Mouse (Mus musculus) kidney, embryonic 14.5 days (tissue): Measurements from ENCODE around the gene Fkbp14. TPM values are rescaled to one million over a fixed set of nuclear protein-coding genes. Genes with fewer than 3 reads are reported as not detected.

Experiments used
- ATAC-seq: fragments of 200-750 bp; cut with Nextera tagmentation; 2 replicates; pipeline ENCODE4 v1.8.0; 2017; ENCODE audit warnings: moderate number of reproducible peaks, mild to moderate bottlenecking, moderate TSS enrichment, moderate library complexity; ENCODE audit not compliant: low FRiP score, low TSS enrichment
- H3K27ac ChIP-seq: fragments of 300-500 bp; sonication (generic); 2 replicates; pipeline ENCODE4 v1.5.1; 2014; ENCODE audit warnings: low read depth, mild to moderate bottlenecking, low read length, moderate library complexity, mixed read lengths
- H3K27me3 ChIP-seq: fragments of 300-500 bp; sonication (generic); 2 replicates; pipeline ENCODE4 v1.6.1; 2014; ENCODE audit warnings: mild to moderate bottlenecking, low read length; ENCODE audit not compliant: control insufficient read depth, insufficient read depth
- H3K36me3 ChIP-seq: fragments of 300-500 bp; sonication (generic); 2 replicates; pipeline ENCODE4 v1.6.1; 2014; ENCODE audit warnings: low read length, mixed read lengths; ENCODE audit not compliant: control insufficient read depth, insufficient read depth
- H3K4me1 ChIP-seq: fragments of 300-500 bp; sonication (generic); 2 replicates; pipeline ENCODE4 v1.6.1; 2014; ENCODE audit warnings: low read length, mixed read lengths; ENCODE audit not compliant: control insufficient read depth, insufficient read depth
- H3K4me2 ChIP-seq: fragments of 300-500 bp; sonication (generic); replicated peaks from 2 replicates; pipeline ENCODE4 v1.6.1; 2014; ENCODE audit warnings: low read depth, mild to moderate bottlenecking, low read length
- H3K4me3 ChIP-seq: fragments of 300-500 bp; sonication (generic); 2 replicates; pipeline ENCODE4 v1.5.1; 2014; ENCODE audit warnings: mild to moderate bottlenecking, low read length
- H3K9ac ChIP-seq: fragments of 300-500 bp; sonication (generic); 2 replicates; pipeline ENCODE4 v1.6.1; 2014; ENCODE audit warnings: low read depth, mild to moderate bottlenecking, low read length, moderate library complexity
- H3K9me3 ChIP-seq: fragments of 300-500 bp; sonication (generic); 2 replicates; pipeline ENCODE4 v1.6.1; 2016; ENCODE audit warnings: low read length; ENCODE audit not compliant: control insufficient read depth
- WGBS: fragments of 180-500 bp; shearing (Covaris S2); extraction: QIAGEN DNeasy Blood & Tissue Kit; methylation state at CpG from one replicate; pipeline ENCODE4 v1.1.7; 2014; 5-methylcytosine and 5-hydroxymethylcytosine counted together
- polyA plus RNA-seq: library from polyadenylated mRNA; unstranded; fragments of >200 nt; fragmentation: Nextera tagmentation; extraction: Ambion mirVana; gene quantifications from 2 replicates; pipeline ENCODE4 v1.2.1, GENCODE M21; 2014

Gene Fkbp14
- polyA plus RNA-seq, 1 experiment from 2014 or later = 25.8 TPM

DNA sequence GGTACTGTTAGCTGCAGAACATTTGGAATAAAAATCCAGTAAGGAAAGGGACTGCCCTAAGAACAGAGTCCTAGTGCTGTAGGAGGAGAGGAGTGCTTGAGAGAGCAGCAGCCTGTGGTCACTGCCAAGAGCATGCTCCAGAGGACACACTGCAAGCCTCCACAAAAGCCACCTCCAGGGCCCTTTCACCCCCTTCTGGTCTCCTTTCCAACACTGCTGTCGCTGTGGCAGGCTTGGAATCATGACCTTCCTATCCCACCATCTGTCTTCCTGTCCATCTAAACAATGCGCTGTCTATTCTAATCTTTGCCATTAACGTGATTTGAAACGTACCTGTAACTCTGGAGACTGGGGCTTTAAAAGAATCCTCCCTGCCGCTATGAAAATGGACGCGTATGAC is 38.6 kb downstream of the Fkbp14 start:
- WGBS = 70% methylated on average over 7 of the region's 7 CpGs
- ATAC-seq = no peak

DNA sequence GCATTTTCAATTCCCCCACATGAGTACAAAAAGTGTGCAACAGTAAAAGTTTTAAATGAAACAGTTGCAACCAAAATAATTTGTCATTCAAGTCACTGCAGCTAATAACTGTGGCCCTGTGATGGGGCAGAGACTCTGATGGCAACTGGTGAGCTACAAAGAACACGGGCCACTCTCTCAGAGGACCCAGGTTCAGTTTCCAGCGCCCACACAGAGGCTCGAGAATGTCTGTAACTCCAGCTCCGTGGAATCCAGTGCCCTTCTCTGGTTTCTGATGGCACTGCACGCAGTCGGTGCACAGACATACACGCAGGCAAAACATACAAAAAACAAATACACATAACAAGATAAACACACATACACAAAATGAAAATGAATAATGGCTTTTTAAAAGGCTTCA is 39.4 kb downstream of the Fkbp14 start:
- no peak overlapping the region for H3K27ac ChIP-seq

More for the DNA sequence above, 38.6 kb downstream of the Fkbp14 start:
- H3K4me1 ChIP-seq = no peaks in the 10 kb centered on the region
- H3K4me3 ChIP-seq = no peak overlapping the region
- no peaks in the 10 kb centered on the region for H3K9me3 ChIP-seq
- H3K4me2 ChIP-seq = no peak overlapping the region
- H3K27me3 ChIP-seq = no peaks in the 10 kb centered on the region
- no peak overlapping the region for H3K9ac ChIP-seq
- no peak overlapping the region for H3K27ac ChIP-seq
- no peaks in the 10 kb centered on the region for H3K36me3 ChIP-seq

DNA sequence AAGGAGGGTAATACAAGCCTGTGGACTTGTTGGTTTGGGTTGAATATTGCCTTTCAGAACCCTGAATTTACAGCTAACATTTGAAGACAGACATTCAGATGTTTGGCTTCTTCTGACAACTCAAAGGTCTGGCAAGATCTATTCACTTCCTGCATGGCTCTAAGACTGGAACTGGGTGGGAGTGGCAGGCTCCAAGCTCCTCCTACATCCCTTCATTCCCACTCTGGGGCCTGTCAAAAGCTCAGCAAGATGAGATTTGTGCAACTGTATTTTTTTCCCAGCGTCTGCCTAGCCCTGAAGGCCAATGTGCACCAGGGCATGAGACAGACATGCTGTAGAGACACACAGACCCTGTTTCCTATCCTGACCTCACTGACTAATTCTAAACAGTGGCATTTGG is 41.3 kb downstream of the Fkbp14 start:
- ATAC-seq = no peak
- no peaks in the 10 kb centered on the region for H3K36me3 ChIP-seq
- no peaks in the 10 kb centered on the region for H3K27me3 ChIP-seq
- no peak overlapping the region for H3K27ac ChIP-seq
- no peaks in the 10 kb centered on the region for H3K4me1 ChIP-seq
- WGBS = 63% methylated on average over 1 of the region's 1 CpGs
- no peak overlapping the region for H3K4me2 ChIP-seq
- H3K9ac ChIP-seq = no peak overlapping the region
- H3K9me3 ChIP-seq = no peaks in the 10 kb centered on the region
- no peak overlapping the region for H3K4me3 ChIP-seq

More for the DNA sequence above, 39.4 kb downstream of the Fkbp14 start:
- Histone ChIP-seq H3K4me1 (no peaks in the 10 kb centered on the region), H3K9me3 (no peaks in the 10 kb centered on the region), H3K4me3 (no peak overlapping the region), H3K4me2 (no peak overlapping the region), H3K27me3 (no peaks in the 10 kb centered on the region), H3K9ac (no peak overlapping the region), H3K36me3 (no peaks in the 10 kb centered on the region)
- 90% methylated on average over 7 of the region's 7 CpGs for WGBS
- no peak for ATAC-seq

DNA sequence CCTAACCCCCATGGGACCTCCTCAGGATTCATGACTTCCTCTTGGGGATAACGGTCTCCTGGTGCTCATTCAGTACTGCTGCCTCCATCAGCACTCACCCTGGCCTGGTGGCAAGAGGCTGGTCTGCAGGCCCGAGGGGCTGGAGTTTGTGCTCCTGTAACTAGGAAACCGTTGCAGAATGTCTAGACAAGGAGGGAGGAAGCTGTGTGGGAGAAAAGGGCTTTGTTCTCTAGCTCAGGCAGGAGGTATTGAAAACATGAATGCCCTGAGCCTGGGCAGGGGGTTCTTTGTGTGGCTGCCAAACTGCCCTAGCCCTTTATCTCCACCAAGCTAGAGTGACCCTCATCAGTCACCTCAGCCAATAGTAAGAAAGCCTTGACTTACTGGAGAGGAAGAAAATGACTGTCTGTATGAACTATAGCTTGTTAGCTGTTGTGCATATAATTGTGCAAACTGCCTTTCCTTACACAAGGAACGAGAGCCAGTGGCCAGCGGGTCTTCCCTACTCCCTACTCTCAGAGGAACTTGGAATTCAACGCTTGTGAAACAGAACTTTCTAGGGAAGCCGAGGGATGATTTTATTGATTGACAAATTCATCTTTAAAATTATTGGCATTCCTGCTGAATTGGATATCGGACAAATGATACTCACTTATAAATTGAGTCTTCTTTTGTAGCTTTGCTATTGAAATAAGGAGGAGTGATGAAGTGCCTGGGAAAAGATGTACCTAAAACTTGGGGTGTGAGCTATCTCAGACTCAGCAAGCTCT is 42.6 kb downstream of the Fkbp14 start:
- Histone ChIP-seq H3K36me3 (no peaks in the 10 kb centered on the region), H3K27ac (no peak overlapping the region), H3K4me2 (no peak overlapping the region), H3K4me1 (peaks cover 2% of the 10 kb centered on the region; the same call in 1 of the 2 replicates), H3K9ac (no peak overlapping the region), H3K4me3 (no peak overlapping the region), H3K9me3 (no peaks in the 10 kb centered on the region), H3K27me3 (no peaks in the 10 kb centered on the region)
- WGBS = 52% methylated on average over 8 of the region's 8 CpGs
- no peak; the same call in 1 of the 2 replicates for ATAC-seq

DNA sequence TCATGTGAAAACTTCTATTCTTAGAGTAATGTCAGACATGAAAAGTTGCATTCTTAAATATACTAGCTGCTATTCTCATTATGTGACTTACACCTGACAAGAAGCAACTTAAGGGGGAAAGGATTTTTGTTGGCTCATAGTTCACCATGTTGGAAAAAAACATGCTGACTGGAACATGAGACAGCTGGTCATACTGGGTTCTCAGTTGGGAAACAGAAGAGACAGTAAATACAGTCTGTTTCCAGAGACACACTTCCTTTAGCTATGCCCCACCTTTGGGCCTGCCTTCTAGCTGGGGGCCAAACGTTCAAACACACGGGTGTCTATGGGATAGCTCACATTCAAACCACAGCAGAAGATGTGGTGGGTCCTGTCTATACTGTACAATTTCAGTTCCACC is 43.5 kb downstream of the Fkbp14 start:
- H3K4me3 ChIP-seq = no peak overlapping the region
- no peak overlapping the region for H3K9ac ChIP-seq
- WGBS = 82% methylated on average over 2 of the region's 2 CpGs
- no peak overlapping the region for H3K4me2 ChIP-seq
- no peak for ATAC-seq
- H3K36me3 ChIP-seq = no peaks in the 10 kb centered on the region
- H3K27ac ChIP-seq = no peak overlapping the region
- H3K4me1 ChIP-seq = peaks cover 5% of the 10 kb centered on the region; the same call in 1 of the 2 replicates
- H3K9me3 ChIP-seq = no peaks in the 10 kb centered on the region
- no peaks in the 10 kb centered on the region for H3K27me3 ChIP-seq

DNA sequence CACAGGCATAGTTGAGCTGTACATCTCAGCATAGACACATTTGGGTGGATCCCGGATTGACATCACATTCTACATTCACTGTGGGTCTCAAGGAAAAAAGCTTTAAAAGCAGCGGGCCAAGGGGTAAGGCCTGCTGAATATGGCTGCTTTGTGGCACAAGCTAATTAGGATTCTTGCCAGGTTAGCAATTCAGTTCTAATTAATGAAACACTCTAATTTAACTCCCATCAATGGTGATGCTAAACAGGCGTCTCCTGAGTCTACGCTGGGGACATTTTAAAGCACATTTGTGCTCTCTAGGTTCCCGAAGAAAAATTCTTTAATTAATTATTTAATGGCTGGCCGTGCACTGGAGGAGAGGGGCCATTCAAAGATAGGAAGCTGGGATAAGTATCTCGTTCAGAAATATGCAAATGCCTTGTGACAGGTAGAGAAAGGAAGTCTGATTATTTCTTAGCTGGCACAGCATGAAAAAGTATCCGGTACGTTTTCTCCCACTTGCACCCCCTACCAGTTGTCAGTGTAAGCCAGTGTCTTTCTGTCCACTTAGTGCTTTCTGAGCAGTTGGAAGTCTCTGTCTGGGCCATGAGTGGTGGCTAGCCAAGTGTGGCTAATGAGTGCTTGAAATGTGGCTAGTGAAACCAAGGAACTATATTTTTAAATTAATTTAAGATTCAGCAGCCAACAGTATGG is 44.2 kb downstream of the Fkbp14 start:
- H3K4me3 ChIP-seq = no peak overlapping the region
- H3K4me1 ChIP-seq = peaks cover 9% of the 10 kb centered on the region; the same call in 1 of the 2 replicates
- H3K27me3 ChIP-seq = no peaks in the 10 kb centered on the region
- H3K9me3 ChIP-seq = no peaks in the 10 kb centered on the region
- H3K27ac ChIP-seq = no peak overlapping the region
- H3K9ac ChIP-seq = no peak overlapping the region
- no peak for ATAC-seq
- WGBS = 79% methylated on average over 9 of the region's 9 CpGs
- no peaks in the 10 kb centered on the region for H3K36me3 ChIP-seq
- H3K4me2 ChIP-seq = no peak overlapping the region

DNA sequence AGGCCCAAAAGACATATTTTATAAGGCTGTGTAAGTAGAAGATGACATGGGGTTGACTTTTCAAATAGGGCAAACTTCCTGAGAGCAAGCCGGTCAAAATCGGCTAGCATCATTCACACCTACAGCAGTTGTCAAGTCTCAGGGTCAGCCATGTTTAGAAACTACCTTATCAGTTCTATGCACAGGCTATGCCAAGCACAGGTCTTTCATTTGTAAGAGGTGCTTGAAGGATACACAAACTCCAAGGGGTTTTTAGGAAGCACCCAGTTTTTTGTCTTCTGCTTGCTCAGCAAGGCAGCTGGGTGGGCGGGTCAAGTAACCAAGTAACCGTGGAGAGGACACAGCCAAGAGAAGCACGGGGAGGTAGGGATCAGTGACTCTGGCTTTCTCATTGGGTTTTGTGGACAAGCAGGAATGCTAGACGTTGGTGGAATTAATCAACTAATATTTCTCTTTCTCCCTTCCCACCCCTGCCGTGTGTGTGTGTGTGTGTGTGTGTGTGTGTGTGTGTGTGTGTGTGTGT is 46.2 kb downstream of the Fkbp14 start:
- Histone ChIP-seq H3K4me2 (no peak overlapping the region), H3K4me1 (peaks cover 9% of the 10 kb centered on the region; the same call in 1 of the 2 replicates), H3K27ac (no peak overlapping the region), H3K4me3 (no peak overlapping the region), H3K9me3 (no peaks in the 10 kb centered on the region), H3K36me3 (no peaks in the 10 kb centered on the region), H3K27me3 (no peaks in the 10 kb centered on the region), H3K9ac (no peak overlapping the region)
- 45% methylated on average over 6 of the region's 7 CpGs for WGBS
- no peak for ATAC-seq

DNA sequence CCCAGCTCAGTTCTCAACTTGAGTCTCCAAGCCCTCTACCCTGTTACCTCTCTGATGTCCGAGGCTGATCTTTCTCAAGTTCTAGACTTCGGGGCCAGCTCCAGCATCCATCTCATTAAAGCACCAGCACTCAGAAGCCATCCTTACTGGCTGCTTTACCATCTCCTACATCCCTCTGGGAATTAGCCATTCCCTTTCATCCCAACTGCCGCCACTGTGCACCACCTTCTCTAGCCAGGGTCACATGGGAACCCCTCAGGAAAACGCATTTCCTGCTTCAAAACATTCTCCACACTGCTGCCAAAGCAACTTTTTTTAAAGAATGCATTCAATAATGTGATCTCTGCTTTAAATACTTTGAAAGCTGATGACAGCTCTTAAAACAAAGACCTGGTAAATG is 47.8 kb downstream of the Fkbp14 start:
- Histone ChIP-seq H3K4me2 (no peak overlapping the region), H3K4me1 (peaks cover 9% of the 10 kb centered on the region; the same call in 1 of the 2 replicates), H3K9ac (no peak overlapping the region), H3K9me3 (no peaks in the 10 kb centered on the region), H3K27ac (no peak overlapping the region), H3K4me3 (no peak overlapping the region), H3K27me3 (no peaks in the 10 kb centered on the region), H3K36me3 (no peaks in the 10 kb centered on the region)
- ATAC-seq = no peak
- 52% methylated on average over 4 of the region's 4 CpGs for WGBS
